Mouse (Mus musculus) embryonic facial prominence, embryonic 15.5 days (tissue): ENCODE measurements around the gene Nes. TPM values are rescaled to one million over a fixed set of nuclear protein-coding genes. Genes with fewer than 3 reads are reported as not detected.

ENCODE experiments used
- ATAC-seq: fragments of 200-750 bp; cut with Nextera tagmentation; 2 replicates; pipeline ENCODE4 v1.8.0; 2017; ENCODE audit warnings: low read depth, moderate TSS enrichment; ENCODE audit not compliant: insufficient number of reproducible peaks, low FRiP score, low TSS enrichment
- H3K27ac ChIP-seq: fragments of 300-500 bp; sonication (generic); replicated peaks from 2 replicates; pipeline ENCODE4 v1.5.1; 2015; ENCODE audit warnings: mild to moderate bottlenecking, inconsistent platforms
- H3K27me3 ChIP-seq: fragments of 300-500 bp; sonication (generic); 2 replicates; pipeline ENCODE4 v1.6.1; 2015; ENCODE audit warnings: inconsistent platforms
- H3K36me3 ChIP-seq: fragments of 300-500 bp; sonication (generic); 2 replicates; pipeline ENCODE4 v1.6.1; 2015; ENCODE audit warnings: mild to moderate bottlenecking, inconsistent platforms
- H3K4me1 ChIP-seq: fragments of 300-500 bp; sonication (generic); 2 replicates; pipeline ENCODE4 v1.6.1; 2015; ENCODE audit warnings: inconsistent platforms
- H3K4me2 ChIP-seq: fragments of 300-500 bp; sonication (generic); replicated peaks from 2 replicates; pipeline ENCODE4 v1.6.1; 2015; ENCODE audit warnings: mild to moderate bottlenecking, inconsistent platforms
- H3K4me3 ChIP-seq: fragments of 300-500 bp; sonication (generic); replicated peaks from 2 replicates; pipeline ENCODE4 v1.5.1; 2015; ENCODE audit warnings: mild to moderate bottlenecking, inconsistent platforms
- H3K9ac ChIP-seq: fragments of 300-500 bp; sonication (generic); 2 replicates; pipeline ENCODE4 v1.6.1; 2015; ENCODE audit warnings: inconsistent platforms
- H3K9me3 ChIP-seq: fragments of 300-500 bp; sonication (generic); replicated peaks from 2 replicates; pipeline ENCODE4 v1.6.1; 2016; ENCODE audit warnings: inconsistent platforms
- WGBS: fragments of 180-500 bp; shearing (Covaris S2); methylation state at CpG from one replicate; pipeline ENCODE4 v1.1.7; 2015; 5-methylcytosine and 5-hydroxymethylcytosine counted together
- polyA plus RNA-seq: library from polyadenylated mRNA; unstranded; fragments of >200 nt; fragmentation: Nextera tagmentation; extraction: Ambion mirVana; gene quantifications from 2 replicates; pipeline ENCODE4 v1.2.1, GENCODE M21; 2015

Gene Nes
- polyA plus RNA-seq, 1 experiment from 2014 or later = 41.9 TPM

GRCm38 (mm10) chr3:87951946-87952345 lies 18.9 kb upstream of the Nes start:
- peaks cover 11% of the 10 kb centered on the region for H3K36me3 ChIP-seq
- H3K27ac ChIP-seq = peak overlapping the region; percentile 85
- no peak; the same call in 1 of the 2 replicates for ATAC-seq
- no peaks in the 10 kb centered on the region for H3K27me3 ChIP-seq
- H3K9me3 ChIP-seq = no peaks in the 10 kb centered on the region
- WGBS = 19% methylated on average over 12 of the region's 12 CpGs
- no peak overlapping the region for H3K9ac ChIP-seq
- H3K4me1 ChIP-seq = peaks cover 62% of the 10 kb centered on the region
- H3K4me3 ChIP-seq = peak overlapping the region; percentile 30
- peak overlapping the region; percentile 72 for H3K4me2 ChIP-seq

DNA sequence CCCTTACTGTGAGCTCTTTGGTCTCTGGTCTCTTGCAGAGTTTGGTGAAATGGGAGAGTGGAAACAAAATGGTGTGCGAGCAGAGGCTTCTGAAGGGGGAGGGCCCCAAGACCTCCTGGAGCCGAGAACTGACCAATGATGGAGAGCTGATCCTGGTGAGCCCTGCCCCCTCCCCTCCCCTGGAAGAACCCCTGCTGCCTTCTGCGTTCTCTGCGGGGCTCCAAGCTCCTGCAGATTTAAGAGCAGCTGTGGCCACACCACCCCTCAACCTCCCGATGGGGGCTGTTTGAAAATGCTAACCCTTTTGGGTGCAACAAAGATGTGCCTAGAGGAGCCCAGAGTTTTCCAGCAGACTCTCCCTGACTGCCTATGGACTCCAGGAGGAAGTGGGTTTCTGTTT lies 18.4 kb upstream of the Nes start:
- peaks cover 57% of the 10 kb centered on the region for H3K4me1 ChIP-seq
- peak overlapping the region; percentile 30 for H3K4me3 ChIP-seq
- 7% methylated on average over 5 of the region's 5 CpGs for WGBS
- H3K4me2 ChIP-seq = peak overlapping the region; percentile 72
- no peaks in the 10 kb centered on the region for H3K9me3 ChIP-seq
- H3K36me3 ChIP-seq = peaks cover 11% of the 10 kb centered on the region
- no peak overlapping the region for H3K9ac ChIP-seq
- peak overlapping the region; percentile 85 for H3K27ac ChIP-seq
- H3K27me3 ChIP-seq = no peaks in the 10 kb centered on the region
- peak; percentile 75 for ATAC-seq

- Histone ChIP-seq H3K9ac (no peak overlapping the region), H3K4me2 (no peak overlapping the region), H3K27me3 (no peaks in the 10 kb centered on the region), H3K27ac (no peak overlapping the region), H3K4me3 (no peak overlapping the region), H3K9me3 (no peaks in the 10 kb centered on the region), H3K4me1 (peaks cover 36% of the 10 kb centered on the region), H3K36me3 (peaks cover 7% of the 10 kb centered on the region)
- ATAC-seq = no peak
- WGBS = 35% methylated on average over 1 of the region's 1 CpGs
Observed at GRCm38 (mm10) chr3:87958056-87958455, 12.8 kb upstream of the Nes start.

- 13% methylated on average over 4 of the region's 4 CpGs for WGBS
- Histone ChIP-seq H3K4me2 (no peak overlapping the region), H3K9me3 (no peaks in the 10 kb centered on the region), H3K36me3 (peaks cover 3% of the 10 kb centered on the region; the same call in 1 of the 2 replicates), H3K4me1 (peaks cover 33% of the 10 kb centered on the region), H3K27ac (peak overlapping the region; percentile 97), H3K27me3 (no peaks in the 10 kb centered on the region), H3K9ac (no peak overlapping the region), H3K4me3 (no peak overlapping the region)
- ATAC-seq = no peak
Observed at GRCm38 (mm10) chr3:87958476-87958875, 12.4 kb upstream of the Nes start.

- H3K4me3 ChIP-seq = no peak overlapping the region
- peak overlapping the region; percentile 97 for H3K27ac ChIP-seq
- no peak for ATAC-seq
- H3K9me3 ChIP-seq = no peaks in the 10 kb centered on the region
- 38% methylated on average over 1 of the region's 1 CpGs for WGBS
- H3K4me1 ChIP-seq = peaks cover 33% of the 10 kb centered on the region
- no peaks in the 10 kb centered on the region for H3K27me3 ChIP-seq
- H3K4me2 ChIP-seq = no peak overlapping the region
- H3K36me3 ChIP-seq = no peaks in the 10 kb centered on the region
- H3K9ac ChIP-seq = no peak overlapping the region
Observed at GRCm38 (mm10) chr3:87958967-87959366, 11.9 kb upstream of the Nes start.

GRCm38 (mm10) chr3:87959371-87959770 lies 11.5 kb upstream of the Nes start:
- Histone ChIP-seq H3K9ac (no peak overlapping the region), H3K4me2 (no peak overlapping the region), H3K4me3 (no peak overlapping the region), H3K9me3 (no peaks in the 10 kb centered on the region), H3K36me3 (no peaks in the 10 kb centered on the region), H3K27ac (peak overlapping the region; percentile 97), H3K27me3 (no peaks in the 10 kb centered on the region), H3K4me1 (peaks cover 33% of the 10 kb centered on the region)
- 66% methylated on average over 7 of the region's 7 CpGs for WGBS
- no peak for ATAC-seq

GRCm38 (mm10) chr3:87960191-87960585 lies 10.7 kb upstream of the Nes start:
- Histone ChIP-seq H3K36me3 (no peaks in the 10 kb centered on the region), H3K27me3 (no peaks in the 10 kb centered on the region), H3K27ac (peak overlapping the region; percentile 97), H3K9me3 (no peaks in the 10 kb centered on the region), H3K9ac (peak overlapping the region; percentile 28), H3K4me2 (peak overlapping the region; percentile 80), H3K4me1 (peaks cover 33% of the 10 kb centered on the region), H3K4me3 (peak overlapping the region; percentile 45)
- ATAC-seq = peak; percentile 0; the same call in 1 of the 2 replicates
- WGBS = 7% methylated on average over 10 of the region's 10 CpGs

- ATAC-seq = peak; percentile 97
- under 1% methylated on average over 27 of the region's 27 CpGs for WGBS
Observed at GRCm38 (mm10) chr3:87960586-87961191, 10.2 kb upstream of the Nes start.

DNA sequence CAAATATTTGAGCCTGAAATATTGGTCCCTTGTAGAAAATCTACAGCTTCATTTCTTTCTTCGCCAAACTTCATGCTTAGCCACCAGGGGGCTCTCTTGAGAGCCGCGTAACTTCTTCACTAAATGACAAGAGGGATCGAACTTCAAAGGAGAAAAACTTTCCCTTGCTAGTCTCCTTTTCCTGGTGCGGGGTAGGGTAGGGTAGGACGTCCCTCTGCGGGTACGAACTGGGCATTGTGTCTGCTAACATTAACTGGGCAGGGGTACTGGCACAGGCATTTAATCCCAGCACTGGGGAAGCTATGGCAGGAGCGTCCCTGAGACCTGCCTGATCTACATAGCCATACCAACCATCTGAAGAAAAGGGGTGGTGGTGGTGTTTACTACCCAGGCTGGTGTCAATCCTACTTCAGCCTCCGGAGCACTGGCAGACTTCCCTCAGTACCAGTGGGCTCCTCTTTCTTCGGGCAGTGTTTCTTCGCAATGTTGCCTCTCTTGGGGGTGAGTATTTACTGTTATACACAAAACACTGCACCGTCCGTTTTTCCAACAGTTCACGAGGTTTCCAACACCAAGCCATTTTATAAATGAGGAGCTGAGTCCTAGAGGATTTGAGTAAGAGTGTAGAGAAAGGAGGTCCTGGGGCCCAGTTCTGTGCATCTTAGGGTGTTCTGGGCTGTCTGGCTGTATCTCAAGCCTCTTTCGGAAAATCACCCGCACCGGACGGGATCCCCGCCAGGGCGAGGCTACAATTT lies 517 bp upstream of the Nes start:
- no peaks in the 10 kb centered on the region for H3K9me3 ChIP-seq
- no peak overlapping the region for H3K9ac ChIP-seq
- peaks cover 49% of the 10 kb centered on the region for H3K4me1 ChIP-seq
- peaks cover 21% of the 10 kb centered on the region for H3K27me3 ChIP-seq
- peak overlapping the region; percentile 51; the same call in 1 of the 2 replicates for H3K27ac ChIP-seq
- H3K36me3 ChIP-seq = 0 out of 2 replicates have a peak, but pooled peaks cover under 1% of the 10 kb centered on the region
- peak overlapping the region; percentile 53 for H3K4me3 ChIP-seq
- under 1% methylated on average over 21 of the region's 21 CpGs for WGBS
- no peak; the same call in 1 of the 2 replicates for ATAC-seq
- H3K4me2 ChIP-seq = peak overlapping the region; percentile 94

More at GRCm38 (mm10) chr3:87960586-87961191, 10.2 kb upstream of the Nes start:
- peak overlapping the region; percentile 45 for H3K4me3 ChIP-seq
- H3K27me3 ChIP-seq = no peaks in the 10 kb centered on the region
- peak overlapping the region; percentile 97 for H3K27ac ChIP-seq
- H3K36me3 ChIP-seq = no peaks in the 10 kb centered on the region
- peak overlapping the region; percentile 28; the same call in 1 of the 2 replicates for H3K9ac ChIP-seq
- peak overlapping the region; percentile 80 for H3K4me2 ChIP-seq
- no peaks in the 10 kb centered on the region for H3K9me3 ChIP-seq
- peaks cover 33% of the 10 kb centered on the region for H3K4me1 ChIP-seq

DNA sequence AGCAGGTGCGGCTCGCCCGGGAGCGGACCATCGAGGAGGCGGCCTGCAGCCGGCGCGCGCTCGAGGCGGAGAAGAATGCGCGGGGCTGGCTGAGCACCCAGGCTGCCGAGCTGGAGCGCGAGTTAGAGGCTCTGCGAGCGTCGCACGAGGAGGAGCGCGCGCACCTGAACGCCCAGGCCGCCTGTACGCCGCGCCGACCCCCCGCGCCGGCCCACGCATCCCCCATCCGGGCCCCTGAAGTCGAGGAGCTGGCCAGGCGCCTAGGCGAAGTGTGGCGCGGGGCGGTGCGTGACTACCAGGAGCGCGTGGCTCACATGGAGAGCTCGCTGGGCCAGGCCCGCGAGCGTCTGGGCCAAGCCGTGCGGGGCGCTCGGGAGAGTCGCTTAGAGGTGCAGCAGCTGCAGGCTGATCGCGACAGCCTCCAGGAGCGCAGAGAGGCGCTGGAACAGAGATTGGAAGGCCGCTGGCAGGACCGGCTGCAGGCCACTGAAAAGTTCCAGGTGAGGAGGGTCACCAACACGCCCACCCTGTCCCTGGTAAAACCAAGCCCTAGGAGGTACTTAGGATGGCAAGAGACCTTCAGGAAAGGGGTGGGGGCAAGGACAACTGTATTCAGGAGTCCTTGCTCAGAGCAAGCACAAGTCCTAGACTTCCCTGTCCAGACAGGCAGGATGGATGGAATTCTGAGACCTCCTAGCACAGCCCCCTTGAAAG lies 768 bp downstream of the Nes start:
- Histone ChIP-seq H3K27ac (peak overlapping the region; percentile 51; the same call in 1 of the 2 replicates), H3K9ac (peak overlapping the region; percentile 43), H3K36me3 (0 out of 2 replicates have a peak, but pooled peaks cover 4% of the 10 kb centered on the region), H3K4me3 (peak overlapping the region; percentile 53), H3K4me2 (peak overlapping the region; percentile 94), H3K9me3 (no peaks in the 10 kb centered on the region), H3K4me1 (peaks cover 49% of the 10 kb centered on the region), H3K27me3 (peaks cover 21% of the 10 kb centered on the region)
- WGBS = under 1% methylated on average over 60 of the region's 60 CpGs
- peak; percentile 30; the same call in 1 of the 2 replicates for ATAC-seq
